Mouse (Mus musculus) limb, embryonic 10.5 days (tissue): ENCODE data around the gene Zg16. TPM values are rescaled to one million over a fixed set of nuclear protein-coding genes. Genes with fewer than 3 reads are reported as not detected.
A peak's percentile ranks its signal among the peaks of the same experiment; 100 is the strongest.
"Not testable (repeated sequence)": the region's sequence is repeated elsewhere in the genome, so short reads cannot be mapped to it uniquely, and the experiment has no call there.

Experiments used
- DNase-seq: peaks from one replicate; pipeline ENCODE4 v3.0.0-alpha.2; 2017; ENCODE audit warnings: low spot score
- H3K27ac ChIP-seq: fragments of 300-500 bp; sonication (generic); 2 replicates; pipeline ENCODE4 v1.5.1; 2016; ENCODE audit warnings: mild to moderate bottlenecking
- H3K27me3 ChIP-seq: fragments of 300-500 bp; sonication (generic); 2 replicates; pipeline ENCODE4 v1.6.1; 2016; ENCODE audit warnings: low read depth, mild to moderate bottlenecking; ENCODE audit not compliant: poor library complexity, severe bottlenecking
- H3K36me3 ChIP-seq: fragments of 300-500 bp; sonication (generic); 2 replicates; pipeline ENCODE4 v1.6.1; 2016; ENCODE audit warnings: mild to moderate bottlenecking, moderate library complexity
- H3K4me1 ChIP-seq: fragments of 300-500 bp; sonication (generic); 2 replicates; pipeline ENCODE4 v1.6.1; 2016
- H3K4me3 ChIP-seq: fragments of 300-500 bp; sonication (generic); 2 replicates; pipeline ENCODE4 v1.5.1; 2016; ENCODE audit warnings: mild to moderate bottlenecking, moderate library complexity
- H3K9me3 ChIP-seq: fragments of 300-500 bp; sonication (generic); replicated peaks from 2 replicates; pipeline ENCODE4 v1.6.1; 2016; ENCODE audit warnings: mild to moderate bottlenecking
- WGBS: fragments of 180-500 bp; shearing (Covaris S2); methylation state at CpG from one replicate; pipeline ENCODE4 v1.1.7; 2016; 5-methylcytosine and 5-hydroxymethylcytosine counted together
- polyA plus RNA-seq: library from polyadenylated mRNA; unstranded; fragments of >200 nt; fragmentation: Nextera tagmentation; extraction: Ambion mirVana; gene quantifications from 2 replicates; pipeline ENCODE4 v1.2.1, GENCODE M21; 2016

Zg16 gene
- polyA plus RNA-seq: not detected in 2 replicates

- not testable (repeated sequence) for DNase-seq, H3K4me3 ChIP-seq, H3K36me3 ChIP-seq, H3K27me3 ChIP-seq, H3K9me3 ChIP-seq, H3K27ac ChIP-seq
- 85% methylated on average over 6 of the region's 6 CpGs for WGBS
- H3K4me1 ChIP-seq: peaks cover 28% of the 10 kb centered on the region
These were observed at the start of gene Zg16 for GRCm38 (mm10) chr7:127087278-127088010. Zg16 (minus strand) TSS chr7:127087328.

- Histone ChIP-seq H3K27me3 (no peaks in the 10 kb centered on the region), H3K4me1 (peaks cover 5% of the 10 kb centered on the region), H3K36me3 (no peaks in the 10 kb centered on the region), H3K27ac (no peak overlapping the region), H3K4me3 (no peak overlapping the region), H3K9me3 (no peaks in the 10 kb centered on the region)
- 84% methylated on average over 22 of the region's 22 CpGs for WGBS
- DNase-seq: no peak
These were observed 49.3 kb upstream of the Zg16 start for GRCm38 (mm10) chr7:127136181-127137071.

GRCm38 (mm10) chr7:127134821-127135447, 47.8 kb upstream of the Zg16 start:
- DNase-seq: no peak
- Histone ChIP-seq H3K4me3 (no peak overlapping the region), H3K9me3 (no peaks in the 10 kb centered on the region), H3K27me3 (no peaks in the 10 kb centered on the region), H3K4me1 (peaks cover 5% of the 10 kb centered on the region), H3K27ac (no peak overlapping the region), H3K36me3 (no peaks in the 10 kb centered on the region)
- WGBS: 87% methylated on average over 11 of the region's 11 CpGs

- Histone ChIP-seq H3K27ac (no peak overlapping the region), H3K4me3 (no peak overlapping the region), H3K36me3 (no peaks in the 10 kb centered on the region), H3K27me3 (no peaks in the 10 kb centered on the region), H3K9me3 (no peaks in the 10 kb centered on the region), H3K4me1 (peaks cover 5% of the 10 kb centered on the region)
- WGBS: 79% methylated on average over 5 of the region's 5 CpGs
- DNase-seq: no peak
These were observed 46.0 kb upstream of the Zg16 start for GRCm38 (mm10) chr7:127133125-127133524.

- Histone ChIP-seq H3K4me3 (no peak overlapping the region), H3K36me3 (no peaks in the 10 kb centered on the region), H3K27me3 (no peaks in the 10 kb centered on the region), H3K27ac (no peak overlapping the region), H3K4me1 (no peaks in the 10 kb centered on the region), H3K9me3 (no peaks in the 10 kb centered on the region; the same call in 1 of the 2 replicates)
- WGBS: 21% methylated on average over 4 of the region's 4 CpGs
- no peak for DNase-seq
These were observed 42.5 kb upstream of the Zg16 start for GRCm38 (mm10) chr7:127129638-127130037.

- peaks cover 42% of the 10 kb centered on the region for H3K27me3 ChIP-seq
- H3K4me1 ChIP-seq: peaks cover 30% of the 10 kb centered on the region
- peak; percentile 38 for DNase-seq
- 8% methylated on average over 7 of the region's 7 CpGs for WGBS
- H3K27ac ChIP-seq: 0 out of 2 replicates have a peak within 1 kb of the TSS, but pooled peaks have one; percentile 28
- H3K36me3 ChIP-seq: no peaks in the 10 kb centered on the region
- no peaks in the 10 kb centered on the region; the same call in 1 of the 2 replicates for H3K9me3 ChIP-seq
- H3K4me3 ChIP-seq: peak within 1 kb of the TSS; percentile 18
These were observed 34.8 kb upstream of the Zg16 start, which contains the start of gene Qprt for GRCm38 (mm10) chr7:127121911-127122270. Qprt (minus strand) TSS chr7:127122226.

- no peaks in the 10 kb centered on the region; the same call in 1 of the 2 replicates for H3K9me3 ChIP-seq
- H3K27me3 ChIP-seq: peaks cover 42% of the 10 kb centered on the region
- no peaks in the 10 kb centered on the region for H3K36me3 ChIP-seq
- peak overlapping the region; percentile 18 for H3K4me3 ChIP-seq
- no peak for DNase-seq
- no peak overlapping the region for H3K27ac ChIP-seq
- WGBS: 9% methylated on average over 21 of the region's 21 CpGs
- peaks cover 32% of the 10 kb centered on the region for H3K4me1 ChIP-seq
These were observed 34.2 kb upstream of the Zg16 start for GRCm38 (mm10) chr7:127121061-127121910.

- 62% methylated on average over 14 of the region's 14 CpGs for WGBS
- DNase-seq: no peak
- H3K4me1 ChIP-seq: peaks cover 36% of the 10 kb centered on the region
- H3K27me3 ChIP-seq: peaks cover 42% of the 10 kb centered on the region
- H3K9me3 ChIP-seq: no peaks in the 10 kb centered on the region
- no peak overlapping the region for H3K4me3 ChIP-seq
- H3K36me3 ChIP-seq: no peaks in the 10 kb centered on the region
- peak overlapping the region; percentile 59; the same call in 1 of the 2 replicates for H3K27ac ChIP-seq
These were observed 31.7 kb upstream of the Zg16 start for GRCm38 (mm10) chr7:127118671-127119445.

- WGBS: 38% methylated on average over 5 of the region's 5 CpGs
- no peak overlapping the region for H3K27ac ChIP-seq
- peaks cover 45% of the 10 kb centered on the region for H3K4me1 ChIP-seq
- no peak overlapping the region for H3K4me3 ChIP-seq
- peaks cover 37% of the 10 kb centered on the region for H3K27me3 ChIP-seq
- no peaks in the 10 kb centered on the region for H3K9me3 ChIP-seq
- no peak for DNase-seq
- H3K36me3 ChIP-seq: no peaks in the 10 kb centered on the region
These were observed 30.8 kb upstream of the Zg16 start for GRCm38 (mm10) chr7:127117948-127118347.

GRCm38 (mm10) chr7:127116331-127116935, 29.3 kb upstream of the Zg16 start:
- H3K4me1 ChIP-seq: peaks cover 41% of the 10 kb centered on the region
- 71% methylated on average over 11 of the region's 11 CpGs for WGBS
- H3K9me3 ChIP-seq: no peaks in the 10 kb centered on the region
- H3K4me3 ChIP-seq: no peak overlapping the region
- DNase-seq: no peak
- H3K36me3 ChIP-seq: no peaks in the 10 kb centered on the region
- H3K27me3 ChIP-seq: peaks cover 22% of the 10 kb centered on the region
- no peak overlapping the region for H3K27ac ChIP-seq

- peaks cover 45% of the 10 kb centered on the region for H3K4me1 ChIP-seq
- no peak for DNase-seq
These were observed 27.8 kb upstream of the Zg16 start for GRCm38 (mm10) chr7:127114920-127115319.

More at GRCm38 (mm10) chr7:127114920-127115319, 27.8 kb upstream of the Zg16 start:
- Histone ChIP-seq H3K27me3 (peaks cover 7% of the 10 kb centered on the region), H3K36me3 (no peaks in the 10 kb centered on the region), H3K27ac (no peak overlapping the region), H3K9me3 (no peaks in the 10 kb centered on the region), H3K4me3 (no peak overlapping the region)
- 85% methylated on average over 11 of the region's 11 CpGs for WGBS
